Mouse (Mus musculus) adrenal gland, postnatal 4 days (tissue): Measurements from ENCODE around the gene Rims4. TPM values are rescaled to one million over a fixed set of nuclear protein-coding genes. Genes with fewer than 3 reads are reported as not detected.

Source experiments
- DNase-seq, 2 experiments: peaks; one replicate each; pipeline ENCODE4 v3.0.0; 2021 to 2022; ENCODE audit warnings: low spot score in 2 of 2, mixed read lengths in 2 of 2
- long read RNA-seq, 2 experiments: library from polyadenylated mRNA; stranded (forward); transcript quantifications; one replicate each; pipeline ENCODE4 v2.0.0; 2021
- total RNA-seq, 2 experiments: library from RNA; stranded (reverse); gene quantifications; 2 replicates each; pipeline ENCODE4 v1.2.3; 2021

The Rims4 gene
- total RNA-seq, result 100 to 1,000 TPM; 101 to 103 TPM
- long read RNA-seq, experiment 1, full-length matches to known transcripts, result 21 of 45 reads
- long read RNA-seq, experiment 1, partial matches to known transcripts, result 0 of 45 reads
- long read RNA-seq, experiment 1, other reads (novel, unspliced or antisense), result 24 of 45 reads
- long read RNA-seq, experiment 2, full-length matches to known transcripts, result 21 of 100 reads
- long read RNA-seq, experiment 2, partial matches to known transcripts, result 3 of 100 reads
- long read RNA-seq, experiment 2, other reads (novel, unspliced or antisense), result 76 of 100 reads

GRCm38 (mm10) chr2:163918317-163919258, at the start of gene Rims4:
Gene Rims4, minus strand, starts transcription at chr2:163918683.
- DNase-seq, result peak; percentile 42 to 59

GRCm38 (mm10) chr2:163965706-163966105, 47.2 kb upstream of the Rims4 start:
- no peak for DNase-seq

- no peak for DNase-seq
Observed at GRCm38 (mm10) chr2:163964606-163965560, 46.4 kb upstream of the Rims4 start.

- no peak for DNase-seq
Observed at GRCm38 (mm10) chr2:163953622-163954310, 35.3 kb upstream of the Rims4 start.

GRCm38 (mm10) chr2:163951770-163952169, 33.3 kb upstream of the Rims4 start:
- peak in 1 of 2 experiments; percentile 40 for DNase-seq

GRCm38 (mm10) chr2:163947976-163948375, 29.5 kb upstream of the Rims4 start:
- DNase-seq, result no peak

GRCm38 (mm10) chr2:163946221-163946620, 27.7 kb upstream of the Rims4 start:
- peak; percentile 16 to 55 for DNase-seq

- DNase-seq, result no peak
Observed at GRCm38 (mm10) chr2:163944511-163944910, 26.0 kb upstream of the Rims4 start.

- no peak for DNase-seq
Observed at GRCm38 (mm10) chr2:163943056-163943455, 24.6 kb upstream of the Rims4 start.

- DNase-seq, result peak; percentile 31 to 59
Observed at GRCm38 (mm10) chr2:163939522-163939921, 21.0 kb upstream of the Rims4 start.

GRCm38 (mm10) chr2:163932151-163932550, 13.7 kb upstream of the Rims4 start:
- no peak for DNase-seq

GRCm38 (mm10) chr2:163928464-163929200, 10.1 kb upstream of the Rims4 start:
- DNase-seq, result no peak

- no peak for DNase-seq
Observed at GRCm38 (mm10) chr2:163925044-163925443, 6.6 kb upstream of the Rims4 start.

- DNase-seq, result no peak
Observed at GRCm38 (mm10) chr2:163924531-163924930, 6.0 kb upstream of the Rims4 start.

GRCm38 (mm10) chr2:163923113-163923512, 4.6 kb upstream of the Rims4 start:
- no peak for DNase-seq

- DNase-seq, result no peak
Observed at GRCm38 (mm10) chr2:163919581-163919980, 1.1 kb upstream of the Rims4 start.

GRCm38 (mm10) chr2:163916703-163917102, 1.8 kb downstream of the Rims4 start:
- no peak for DNase-seq

- DNase-seq, result peak in 1 of 2 experiments; percentile 21
Observed at GRCm38 (mm10) chr2:163915294-163915791, 3.1 kb downstream of the Rims4 start.

GRCm38 (mm10) chr2:163914107-163914506, 4.4 kb downstream of the Rims4 start:
- no peak for DNase-seq
